Mouse (Mus musculus) CH12.LX (cell line): Measurements from ENCODE around the gene Ap1s3. TPM values are rescaled to one million over a fixed set of nuclear protein-coding genes. Genes with fewer than 3 reads are reported as not detected.
A peak's percentile ranks its signal among the peaks of the same experiment; 100 is the strongest.

Experiments used
- DNase-seq: peaks from one replicate; pipeline ENCODE4 v3.0.0-alpha.2; 2013; ENCODE audit errors: extremely low read depth
- H3K27ac ChIP-seq: 2 replicates; pipeline ENCODE4 v1.5.1; 2012; ENCODE audit warnings: low read depth, mild to moderate bottlenecking, control low read depth, moderate library complexity; ENCODE audit not compliant: insufficient read depth
- H3K27me3 ChIP-seq: replicated peaks from 2 replicates; pipeline ENCODE3; 2012; ENCODE audit warnings: inconsistent platforms
- H3K36me3 ChIP-seq, 2 experiments: replicated peaks in 1 of 2; 2 replicates each; pipeline versions ENCODE3 to v1.6.1; 2012; ENCODE audit warnings: inconsistent platforms in 1 of 2, low read length in 1 of 2, mild to moderate bottlenecking in 1 of 2, mixed read lengths in 1 of 2, moderate library complexity in 1 of 2; ENCODE audit not compliant: control insufficient read depth in 1 of 2, insufficient read depth in 1 of 2
- H3K4me1 ChIP-seq, 2 experiments: 2 replicates each; pipeline ENCODE4 v1.6.1; 2012; ENCODE audit warnings: inconsistent platforms in 1 of 2, moderate library complexity in 1 of 2; ENCODE audit not compliant: insufficient read depth in 2 of 2, control insufficient read depth in 1 of 2
- H3K4me2 ChIP-seq: 2 replicates; pipeline ENCODE4 v1.6.1; 2012; ENCODE audit warnings: low read depth, mild to moderate bottlenecking, control low read depth; ENCODE audit not compliant: poor library complexity, insufficient read depth, severe bottlenecking
- H3K4me3 ChIP-seq, 3 experiments: fragments of 150-350 bp in 1 of 3; sonication (generic) in 1 of 3; replicated peaks in 1 of 3; 2 replicates each; pipeline versions ENCODE3 to v1.5.1; 2011 to 2012; ENCODE audit warnings: low read depth in 2 of 3, low read length in 2 of 3, mild to moderate bottlenecking in 2 of 3, moderate library complexity in 2 of 3, control low read depth in 1 of 3, improper control_type of control experiment in 1 of 3, inconsistent platforms in 1 of 3, mixed read lengths in 1 of 3; ENCODE audit not compliant: poor library complexity in 1 of 3
- H3K79me2 ChIP-seq: replicated peaks from 2 replicates; pipeline ENCODE4 v1.6.1; 2012; ENCODE audit warnings: mild to moderate bottlenecking, moderate library complexity; ENCODE audit not compliant: control insufficient read depth, poor library complexity, insufficient read depth, severe bottlenecking; ENCODE audit errors: extremely low read depth
- H3K9ac ChIP-seq: 2 replicates; pipeline ENCODE4 v1.6.1; 2012; ENCODE audit warnings: low read depth, mild to moderate bottlenecking, control low read depth, moderate library complexity; ENCODE audit not compliant: insufficient read depth
- H3K9me3 ChIP-seq: replicated peaks from 2 replicates; pipeline ENCODE3; 2012; ENCODE audit warnings: low read length, inconsistent platforms, mixed read lengths
- BHLHE40 ChIP-seq: IDR thresholded peaks from 2 replicates; pipeline ENCODE4 v1.6.1; 2011; ENCODE audit warnings: mild to moderate bottlenecking, low read depth, low read length, improper control_type of control experiment
- CHD2 ChIP-seq: IDR thresholded peaks from 2 replicates; pipeline ENCODE4 v1.6.1; 2011; ENCODE audit warnings: low read length, improper control_type of control experiment
- CTCF ChIP-seq, 2 experiments: IDR thresholded peaks in 1 of 2; conservative IDR thresholded peaks in 1 of 2; 2 replicates each; pipeline ENCODE4 v1.5.1; 2011 to 2012; ENCODE audit warnings: low read depth in 2 of 2, low read length in 2 of 2, improper control_type of control experiment in 1 of 2, inconsistent platforms in 1 of 2, mild to moderate bottlenecking in 1 of 2, moderate library complexity in 1 of 2
- ELF1 ChIP-seq: IDR thresholded peaks from 2 replicates; pipeline ENCODE4 v1.6.1; 2014; ENCODE audit warnings: low read depth, mild to moderate bottlenecking, inconsistent platforms, low read length, improper control_type of control experiment
- EP300 ChIP-seq: IDR thresholded peaks from 2 replicates; pipeline ENCODE4 v1.6.1; 2011; ENCODE audit warnings: low read length, improper control_type of control experiment
- ETS1 ChIP-seq: conservative IDR thresholded peaks from 2 replicates; pipeline ENCODE4 v1.6.1; 2012; ENCODE audit warnings: low read depth, mild to moderate bottlenecking, inconsistent platforms, low read length, improper control_type of control experiment, moderate library complexity
- HCFC1 ChIP-seq: IDR thresholded peaks from 2 replicates; pipeline ENCODE4 v1.6.1; 2012; ENCODE audit warnings: low read depth, mild to moderate bottlenecking, inconsistent platforms, low read length, improper control_type of control experiment
- IRF4 ChIP-seq: IDR thresholded peaks from 2 replicates; pipeline ENCODE4 v1.6.1; 2014; ENCODE audit warnings: low read depth, mild to moderate bottlenecking, inconsistent platforms, low read length, improper control_type of control experiment
- JUN ChIP-seq: IDR thresholded peaks from 2 replicates; pipeline ENCODE4 v1.6.1; 2011; ENCODE audit warnings: low read depth, mild to moderate bottlenecking, low read length, improper control_type of control experiment, moderate library complexity; ENCODE audit not compliant: insufficient read depth
- MAFK ChIP-seq: IDR thresholded peaks from 2 replicates; pipeline ENCODE4 v1.6.1; 2011; ENCODE audit warnings: low read length, improper control_type of control experiment; ENCODE audit not compliant: insufficient replicate concordance
- MAX ChIP-seq: IDR thresholded peaks from 2 replicates; pipeline ENCODE4 v1.6.1; 2011; ENCODE audit warnings: low read length, improper control_type of control experiment
- MEF2A ChIP-seq: IDR thresholded peaks from 2 replicates; pipeline ENCODE4 v1.6.1; 2014; ENCODE audit warnings: low read depth, mild to moderate bottlenecking, inconsistent platforms, low read length, improper control_type of control experiment, borderline replicate concordance
- MXI1 ChIP-seq: IDR thresholded peaks from 2 replicates; pipeline ENCODE4 v1.6.1; 2011; ENCODE audit warnings: mild to moderate bottlenecking, low read depth, low read length, improper control_type of control experiment
- MYC ChIP-seq: IDR thresholded peaks from 2 replicates; pipeline ENCODE4 v1.6.1; 2011; ENCODE audit warnings: low read depth, mild to moderate bottlenecking, improper control_type of control experiment, low read length
- NELFE ChIP-seq: IDR thresholded peaks from 2 replicates; pipeline ENCODE4 v1.6.1; 2011; ENCODE audit warnings: low read depth, low read length, improper control_type of control experiment
- PAX5 ChIP-seq: IDR thresholded peaks from 2 replicates; pipeline ENCODE4 v1.6.1; 2012; ENCODE audit warnings: low read length, inconsistent platforms, mixed read lengths
- POLR2A ChIP-seq: IDR thresholded peaks from 2 replicates; pipeline ENCODE4 v1.6.1; 2011; ENCODE audit warnings: low read depth, mild to moderate bottlenecking, improper control_type of control experiment, low read length
- RAD21 ChIP-seq: IDR thresholded peaks from 2 replicates; pipeline ENCODE4 v1.6.1; 2011; ENCODE audit warnings: low read depth, mild to moderate bottlenecking, low read length, improper control_type of control experiment, moderate library complexity
- SIN3A ChIP-seq: IDR thresholded peaks from 2 replicates; pipeline ENCODE4 v1.6.1; 2012; ENCODE audit warnings: low read length, improper control_type of control experiment, inconsistent platforms
- SMC3 ChIP-seq: IDR thresholded peaks from 2 replicates; pipeline ENCODE4 v1.6.1; 2011; ENCODE audit warnings: low read depth, low read length, improper control_type of control experiment
- TBP ChIP-seq: conservative IDR thresholded peaks from 2 replicates; pipeline ENCODE4 v1.6.1; 2011; ENCODE audit warnings: low read depth, low read length, improper control_type of control experiment
- USF1 ChIP-seq: IDR thresholded peaks from 2 replicates; pipeline ENCODE4 v1.6.1; 2014; ENCODE audit warnings: low read depth, mild to moderate bottlenecking, inconsistent platforms, low read length, improper control_type of control experiment
- USF2 ChIP-seq: conservative IDR thresholded peaks from 2 replicates; pipeline ENCODE4 v1.6.1; 2011; ENCODE audit warnings: low read depth, low read length, improper control_type of control experiment
- ZNF384 ChIP-seq: IDR thresholded peaks from 2 replicates; pipeline ENCODE4 v1.6.1; 2012; ENCODE audit warnings: low read depth, low read length, improper control_type of control experiment, inconsistent platforms
- dilution Hi-C: fragments of 300-500 bp; cut with MboI; formaldehyde crosslinking; loops from 2 replicates; pipeline ENCODE4 v1.14.3; 2020; ENCODE audit warnings: low sequenced_read_pairs; ENCODE audit not compliant: extremely low pct_unique_long_range_greater_than_20kb, extremely low pct_ligation_motif_present
- in situ Hi-C: fragments of 300-500 bp; cut with MboI; formaldehyde crosslinking; loops from 3 replicates; pipeline ENCODE4 v1.14.3; 2019; ENCODE audit warnings: low sequenced_read_pairs, low pct_ligation_motif_present, low pct_unique_long_range_greater_than_20kb, mixed read lengths
- polyA plus RNA-seq: library from polyadenylated mRNA; unstranded; fragments of >175 nt; gene quantifications from 2 replicates; pipeline ENCODE4 v1.2.1, GENCODE M21; 2012; ENCODE audit warnings: low read depth; ENCODE audit not compliant: insufficient read length
- total RNA-seq, 2 experiments: library from RNA; depleted of rRNA; stranded (reverse); fragments of 300-350 nt in 1 of 2; fragments of >200 nt in 1 of 2; gene quantifications; 2 replicates each; pipeline ENCODE4 v1.2.3; 2012 to 2014

Gene Ap1s3
- total and polyA plus RNA-seq, 3 experiments = 10.5 to 36.6 (median 13.9) TPM

DNA sequence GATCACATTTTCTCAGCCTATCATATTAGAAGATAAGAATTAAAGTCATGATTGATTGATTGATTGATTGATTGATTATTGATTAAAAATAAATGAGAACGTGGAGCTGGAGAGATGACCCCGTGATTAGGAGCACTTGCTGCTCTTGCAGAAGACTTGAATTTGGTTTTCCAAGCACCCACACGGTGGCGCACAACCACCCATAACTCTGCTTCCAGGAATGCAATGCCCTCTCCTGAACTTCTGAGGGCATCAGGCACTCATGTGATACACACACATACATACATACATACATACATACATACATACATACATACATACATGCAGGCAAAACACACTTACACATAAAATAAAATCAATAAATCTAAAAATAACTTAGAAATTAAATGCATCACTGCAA is 45.6 kb downstream of the Ap1s3 start:
- dilution Hi-C loops = no loop called here
- Histone ChIP-seq H3K4me1 (peaks cover 0 to 44% of the 10 kb centered on the region in 2 experiments; a peak in 2 of 4 replicates), H3K9ac (no peak overlapping the region), H3K4me2 (no peak overlapping the region), H3K27me3 (no peaks in the 10 kb centered on the region), H3K4me3 (no peak overlapping the region), H3K27ac (no peak overlapping the region), H3K9me3 (no peaks in the 10 kb centered on the region), H3K36me3 (peaks cover 16 to 47% of the 10 kb centered on the region in 2 experiments), H3K79me2 (no peaks in the 10 kb centered on the region)
- in situ Hi-C loops = loop anchor here (25.0 kb wide), 2 partner anchors 914 to 1089 kb away; no protein-coding TSS in a partner anchor
- no peak for DNase-seq
- TF ChIP-seq CTCF (conservative IDR thresholded peaks at IDR 0.05 in 1 of 2, IDR thresholded peaks at IDR 0.05 in 1 of 2; ENCODE audit: low read depth in 2 of 2, low read length in 2 of 2) (peak in 1 of 2 experiments; percentile 76; a peak in 2 of 4 replicates), NELFE (no peak), ZNF384 (peak; percentile 72), SMC3 (peak; percentile 82), ELF1 (no peak), MXI1 (no peak), EP300 (no peak), MYC (no peak), TBP (no peak), RAD21 (peak; percentile 55)

DNA sequence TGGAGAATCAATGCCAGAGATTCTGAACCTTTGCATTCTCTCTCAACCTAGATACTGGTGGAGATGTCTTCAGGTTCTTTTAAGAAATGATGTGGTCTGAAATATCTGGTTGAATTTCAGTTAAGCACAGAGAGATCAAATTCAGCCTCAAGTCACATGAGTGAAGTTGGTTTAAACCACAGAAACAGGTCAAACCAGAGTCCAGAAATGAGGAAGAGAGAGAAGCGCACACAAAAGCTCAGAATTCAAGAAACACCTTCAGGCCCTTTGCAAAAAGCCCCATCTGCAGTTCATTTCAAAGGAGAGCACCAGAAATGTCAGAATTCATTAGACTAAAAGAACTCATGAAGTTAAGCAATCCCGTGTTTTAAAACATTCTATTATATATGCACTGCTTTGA is 52.3 kb downstream of the Ap1s3 start:
- Histone ChIP-seq H3K27ac (no peak overlapping the region), H3K9me3 (peaks cover 15% of the 10 kb centered on the region), H3K4me3 (no peak overlapping the region), H3K9ac (no peak overlapping the region), H3K27me3 (no peaks in the 10 kb centered on the region), H3K79me2 (no peaks in the 10 kb centered on the region), H3K36me3 (peaks cover 25 to 67% of the 10 kb centered on the region in 2 experiments), H3K4me2 (no peak overlapping the region), H3K4me1 (peaks cover 0 to 27% of the 10 kb centered on the region in 2 experiments; a peak in 2 of 4 replicates)
- TF ChIP-seq EP300 (peak; percentile 6; the same call in 1 of the 2 replicates), MAFK (no peak), HCFC1 (no peak), BHLHE40 (peak; percentile 64), IRF4 (no peak), MAX (no peak), RAD21 (peak; percentile 17), JUN (no peak), NELFE (no peak), CTCF (conservative IDR thresholded peaks at IDR 0.05 in 1 of 2, IDR thresholded peaks at IDR 0.05 in 1 of 2; ENCODE audit: low read depth in 2 of 2, low read length in 2 of 2) (no peak), ETS1 (no peak), ELF1 (no peak), TBP (no peak), USF1 (no peak), USF2 (no peak), CHD2 (no peak), SIN3A (no peak), MEF2A (no peak), POLR2A (no peak), PAX5 (no peak)
- DNase-seq = peak; percentile 44
- dilution Hi-C loops (no loop called here), in situ Hi-C loops (no loop called here)
